Mouse (Mus musculus): Measurements from ENCODE around the gene Znrf3. TPM values are rescaled to one million over a fixed set of nuclear protein-coding genes. Genes with fewer than 3 reads are reported as not detected.

Znrf3 gene
- polyA plus RNA-seq, 1 experiment from 2014 or later = 7.3 TPM

DNA sequence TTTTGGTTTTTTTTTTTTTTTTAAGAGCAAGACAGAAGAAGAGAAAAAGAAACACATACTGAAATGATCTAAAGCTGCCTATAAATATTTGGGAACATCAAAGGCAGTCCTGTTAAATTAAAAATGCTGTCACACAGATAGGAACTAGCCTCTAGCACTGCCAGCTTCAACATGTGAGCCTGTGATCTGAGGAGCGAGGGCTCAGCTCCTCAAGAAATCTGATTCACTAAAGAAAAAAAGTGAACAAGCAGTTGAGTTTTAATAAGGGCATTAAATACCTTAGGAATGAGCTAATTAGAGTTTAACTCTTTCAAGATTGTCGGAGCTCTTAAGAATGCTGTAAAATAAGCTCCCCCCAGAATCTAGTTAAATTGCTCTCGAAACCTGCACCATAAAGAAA is 17.4 kb downstream of the Znrf3 start:
- H3K9me3 ChIP-seq (ENCODE audit: control insufficient read depth, low read length) = no peaks in the 10 kb centered on the region
- ATAC-seq = no peak
- H3K4me2 ChIP-seq (ENCODE audit: low read depth, low read length) = no peak overlapping the region
- H3K9ac ChIP-seq (ENCODE audit: low read depth, low read length) = no peak overlapping the region
- WGBS = 72% methylated on average over 3 of the region's 3 CpGs
- no peak overlapping the region for H3K27ac ChIP-seq (ENCODE audit: low read length)
- H3K27me3 ChIP-seq (replicated peaks; ENCODE audit: control insufficient read depth, insufficient read depth, low read length) = no peaks in the 10 kb centered on the region
- no peak overlapping the region for H3K4me3 ChIP-seq (ENCODE audit: low read length)
- H3K36me3 ChIP-seq (ENCODE audit: control insufficient read depth, insufficient read depth, low read length) = no peaks in the 10 kb centered on the region
- peaks cover 10% of the 10 kb centered on the region for H3K4me1 ChIP-seq (ENCODE audit: control insufficient read depth, insufficient read depth, low read length)

DNA sequence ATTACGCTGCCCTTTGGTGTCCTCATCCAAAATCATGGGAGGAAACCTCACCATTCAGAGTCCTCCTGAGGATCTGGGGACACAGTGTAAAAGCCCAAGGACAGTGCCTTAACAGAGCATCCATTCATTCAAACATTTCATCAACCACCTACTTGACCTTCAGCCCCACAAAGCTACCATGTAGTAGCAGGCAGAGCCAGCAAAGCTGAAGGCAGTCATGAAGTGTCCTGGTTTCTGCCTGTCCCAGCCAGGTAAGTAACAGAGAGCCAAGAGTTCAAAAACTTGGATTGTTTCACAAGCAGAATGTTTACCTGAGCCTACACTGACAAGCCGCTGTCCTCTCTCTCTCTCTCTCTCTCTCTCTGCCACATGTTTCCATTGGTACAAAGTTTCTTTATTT is 18.3 kb downstream of the Znrf3 start:
- Histone ChIP-seq H3K27ac (ENCODE audit: low read length) (no peak overlapping the region), H3K9ac (ENCODE audit: low read depth, low read length) (no peak overlapping the region), H3K4me2 (ENCODE audit: low read depth, low read length) (no peak overlapping the region), H3K27me3 (replicated peaks; ENCODE audit: control insufficient read depth, insufficient read depth, low read length) (no peaks in the 10 kb centered on the region), H3K4me1 (ENCODE audit: control insufficient read depth, insufficient read depth, low read length) (peaks cover 15% of the 10 kb centered on the region), H3K36me3 (ENCODE audit: control insufficient read depth, insufficient read depth, low read length) (no peaks in the 10 kb centered on the region), H3K9me3 (ENCODE audit: control insufficient read depth, low read length) (no peaks in the 10 kb centered on the region), H3K4me3 (ENCODE audit: low read length) (no peak overlapping the region)
- WGBS = 76% methylated on average over 2 of the region's 2 CpGs
- ATAC-seq = no peak; the same call in 1 of the 2 replicates

DNA sequence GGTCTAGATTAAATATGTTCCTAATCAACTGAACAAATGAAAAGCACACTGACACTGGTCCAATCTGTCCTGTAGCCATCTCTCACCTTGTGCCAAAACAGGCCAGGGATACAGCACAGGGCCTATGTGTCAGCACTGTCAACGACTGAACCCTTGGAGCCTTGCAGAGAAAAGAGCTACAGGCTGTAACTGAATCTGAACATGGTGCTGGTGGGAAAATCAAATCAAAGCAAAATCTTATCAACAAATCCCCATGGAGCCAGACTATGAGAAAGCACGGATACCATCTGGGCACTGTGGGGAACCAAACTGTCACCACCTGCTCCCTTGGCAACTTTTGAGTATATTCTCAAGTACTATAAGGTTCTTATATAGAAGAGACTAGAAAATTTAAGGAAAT is 19.5 kb downstream of the Znrf3 start:
- Histone ChIP-seq H3K27ac (ENCODE audit: low read length) (no peak overlapping the region), H3K4me2 (ENCODE audit: low read depth, low read length) (no peak overlapping the region), H3K4me3 (ENCODE audit: low read length) (no peak overlapping the region), H3K36me3 (ENCODE audit: control insufficient read depth, insufficient read depth, low read length) (no peaks in the 10 kb centered on the region), H3K9me3 (ENCODE audit: control insufficient read depth, low read length) (no peaks in the 10 kb centered on the region), H3K9ac (ENCODE audit: low read depth, low read length) (no peak overlapping the region), H3K27me3 (replicated peaks; ENCODE audit: control insufficient read depth, insufficient read depth, low read length) (no peaks in the 10 kb centered on the region), H3K4me1 (ENCODE audit: control insufficient read depth, insufficient read depth, low read length) (peaks cover 15% of the 10 kb centered on the region)
- no peak for ATAC-seq
- WGBS = 75% methylated on average over 2 of the region's 2 CpGs

DNA sequence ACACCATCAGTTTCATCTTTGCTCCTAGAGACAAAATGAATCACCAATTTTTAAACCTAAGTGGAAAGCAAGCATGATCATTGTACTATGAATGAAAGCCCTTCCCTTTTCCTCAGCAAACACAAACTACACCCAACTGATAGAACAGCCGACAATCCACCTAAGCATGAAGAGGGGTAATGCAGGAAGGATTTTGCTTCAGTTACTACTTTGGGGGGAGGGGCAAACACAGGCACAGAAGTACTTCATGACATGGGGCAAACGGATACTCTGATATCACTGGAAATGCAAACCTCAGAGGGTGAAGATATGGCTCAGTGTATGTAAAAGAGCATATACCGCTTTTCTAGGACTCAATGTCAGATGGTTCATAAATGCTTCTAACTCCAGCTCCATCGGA is 20.5 kb downstream of the Znrf3 start:
- no peak overlapping the region for H3K9ac ChIP-seq (ENCODE audit: low read depth, low read length)
- no peak overlapping the region for H3K27ac ChIP-seq (ENCODE audit: low read length)
- H3K4me3 ChIP-seq (ENCODE audit: low read length) = no peak overlapping the region
- H3K4me2 ChIP-seq (ENCODE audit: low read depth, low read length) = no peak overlapping the region
- H3K4me1 ChIP-seq (ENCODE audit: control insufficient read depth, insufficient read depth, low read length) = peaks cover 17% of the 10 kb centered on the region
- no peaks in the 10 kb centered on the region for H3K27me3 ChIP-seq (replicated peaks; ENCODE audit: control insufficient read depth, insufficient read depth, low read length)
- 63% methylated on average over 4 of the region's 4 CpGs for WGBS
- no peak for ATAC-seq
- no peaks in the 10 kb centered on the region for H3K9me3 ChIP-seq (ENCODE audit: control insufficient read depth, low read length)
- no peaks in the 10 kb centered on the region for H3K36me3 ChIP-seq (ENCODE audit: control insufficient read depth, insufficient read depth, low read length)

DNA sequence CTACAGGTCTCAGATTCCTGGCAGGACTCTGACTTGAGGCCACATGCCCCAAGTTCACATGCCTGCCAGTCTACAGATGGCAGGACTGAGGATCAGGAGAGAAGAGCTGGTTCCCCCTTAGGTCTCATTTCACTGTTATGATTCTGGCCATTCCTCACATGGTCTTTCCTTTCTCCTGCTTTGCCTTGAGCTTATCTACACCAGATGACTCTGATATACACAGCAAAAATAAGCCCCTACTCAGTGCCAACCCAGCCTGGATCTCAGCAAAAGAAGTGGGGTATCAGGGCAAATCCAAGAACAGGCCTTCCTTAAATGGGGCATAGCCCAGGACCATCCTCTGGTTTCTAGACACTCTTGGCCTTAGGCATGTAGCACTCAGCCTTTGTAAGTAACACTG is 21.6 kb downstream of the Znrf3 start:
- Histone ChIP-seq H3K36me3 (ENCODE audit: control insufficient read depth, insufficient read depth, low read length) (no peaks in the 10 kb centered on the region), H3K27me3 (replicated peaks; ENCODE audit: control insufficient read depth, insufficient read depth, low read length) (no peaks in the 10 kb centered on the region), H3K4me2 (ENCODE audit: low read depth, low read length) (no peak overlapping the region), H3K4me3 (ENCODE audit: low read length) (no peak overlapping the region), H3K27ac (ENCODE audit: low read length) (no peak overlapping the region), H3K9me3 (ENCODE audit: control insufficient read depth, low read length) (no peaks in the 10 kb centered on the region), H3K9ac (ENCODE audit: low read depth, low read length) (no peak overlapping the region), H3K4me1 (ENCODE audit: control insufficient read depth, insufficient read depth, low read length) (peaks cover 17% of the 10 kb centered on the region)
- ATAC-seq = no peak

DNA sequence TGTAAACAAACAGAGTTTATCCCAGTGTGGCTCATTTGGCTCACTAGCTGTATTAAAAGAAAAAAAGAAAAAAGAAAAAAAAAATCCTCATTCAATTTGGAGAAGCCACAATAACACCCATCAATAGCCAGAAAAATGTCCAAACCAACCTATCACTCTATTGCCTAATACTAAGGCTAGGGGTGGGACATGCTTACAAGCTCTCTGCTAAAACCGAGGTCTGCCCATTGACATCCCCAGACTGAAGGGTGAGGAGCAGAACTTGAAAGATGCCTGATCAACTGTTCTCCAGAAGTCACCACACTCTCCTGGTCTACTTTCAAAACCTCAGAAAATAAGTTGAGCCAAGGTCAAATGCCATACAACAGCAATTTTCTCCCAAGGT is 22.4 kb downstream of the Znrf3 start:
- no peak for ATAC-seq
- Histone ChIP-seq H3K9me3 (ENCODE audit: control insufficient read depth, low read length) (no peaks in the 10 kb centered on the region), H3K27me3 (replicated peaks; ENCODE audit: control insufficient read depth, insufficient read depth, low read length) (no peaks in the 10 kb centered on the region), H3K36me3 (ENCODE audit: control insufficient read depth, insufficient read depth, low read length) (no peaks in the 10 kb centered on the region), H3K9ac (ENCODE audit: low read depth, low read length) (no peak overlapping the region), H3K4me3 (ENCODE audit: low read length) (no peak overlapping the region), H3K27ac (ENCODE audit: low read length) (no peak overlapping the region), H3K4me2 (ENCODE audit: low read depth, low read length) (no peak overlapping the region), H3K4me1 (ENCODE audit: control insufficient read depth, insufficient read depth, low read length) (peaks cover 17% of the 10 kb centered on the region)
- 19% methylated on average over 1 of the region's 1 CpGs for WGBS

DNA sequence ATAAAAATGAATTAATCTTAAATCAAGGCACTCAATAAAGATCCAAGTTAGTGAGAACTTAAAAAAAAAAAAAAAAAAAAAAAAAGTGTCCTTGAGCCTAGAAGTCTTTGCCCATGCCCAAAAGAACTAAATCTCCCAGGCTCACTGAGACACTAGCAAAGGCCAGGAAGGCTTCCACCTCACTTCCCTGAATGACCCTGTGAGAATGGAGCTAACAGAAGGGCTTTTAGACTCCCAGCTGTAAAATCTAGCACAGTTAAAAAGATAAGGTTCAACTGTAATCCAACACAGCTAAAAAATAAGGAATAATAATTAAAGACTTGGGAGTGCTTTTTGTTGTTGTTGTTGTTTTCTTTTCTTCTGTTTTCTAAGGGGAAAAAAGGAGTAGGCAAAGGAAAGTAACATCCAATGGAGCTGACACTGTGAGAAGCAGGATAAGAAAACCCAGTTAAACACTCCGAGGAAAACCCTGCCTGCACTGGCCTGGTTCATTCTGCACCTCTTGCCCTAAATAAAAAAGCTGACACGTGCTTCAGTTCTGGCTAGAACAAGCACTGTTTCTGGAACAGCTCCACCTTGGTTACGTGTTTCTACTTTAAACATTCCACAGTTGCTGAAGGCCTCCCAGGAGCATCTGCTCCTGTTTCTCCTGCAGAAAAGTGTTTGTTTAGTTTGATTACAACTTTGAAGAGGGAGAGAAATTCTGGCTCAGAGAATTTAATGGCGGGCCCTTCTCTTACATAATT is 23.0 kb downstream of the Znrf3 start:
- Histone ChIP-seq H3K4me2 (ENCODE audit: low read depth, low read length) (no peak overlapping the region), H3K4me3 (ENCODE audit: low read length) (no peak overlapping the region), H3K27ac (ENCODE audit: low read length) (no peak overlapping the region), H3K27me3 (replicated peaks; ENCODE audit: control insufficient read depth, insufficient read depth, low read length) (no peaks in the 10 kb centered on the region), H3K4me1 (ENCODE audit: control insufficient read depth, insufficient read depth, low read length) (peaks cover 20% of the 10 kb centered on the region), H3K36me3 (ENCODE audit: control insufficient read depth, insufficient read depth, low read length) (no peaks in the 10 kb centered on the region), H3K9ac (ENCODE audit: low read depth, low read length) (no peak overlapping the region), H3K9me3 (ENCODE audit: control insufficient read depth, low read length) (no peaks in the 10 kb centered on the region)
- 13% methylated on average over 4 of the region's 4 CpGs for WGBS
- ATAC-seq = peak; percentile 55

DNA sequence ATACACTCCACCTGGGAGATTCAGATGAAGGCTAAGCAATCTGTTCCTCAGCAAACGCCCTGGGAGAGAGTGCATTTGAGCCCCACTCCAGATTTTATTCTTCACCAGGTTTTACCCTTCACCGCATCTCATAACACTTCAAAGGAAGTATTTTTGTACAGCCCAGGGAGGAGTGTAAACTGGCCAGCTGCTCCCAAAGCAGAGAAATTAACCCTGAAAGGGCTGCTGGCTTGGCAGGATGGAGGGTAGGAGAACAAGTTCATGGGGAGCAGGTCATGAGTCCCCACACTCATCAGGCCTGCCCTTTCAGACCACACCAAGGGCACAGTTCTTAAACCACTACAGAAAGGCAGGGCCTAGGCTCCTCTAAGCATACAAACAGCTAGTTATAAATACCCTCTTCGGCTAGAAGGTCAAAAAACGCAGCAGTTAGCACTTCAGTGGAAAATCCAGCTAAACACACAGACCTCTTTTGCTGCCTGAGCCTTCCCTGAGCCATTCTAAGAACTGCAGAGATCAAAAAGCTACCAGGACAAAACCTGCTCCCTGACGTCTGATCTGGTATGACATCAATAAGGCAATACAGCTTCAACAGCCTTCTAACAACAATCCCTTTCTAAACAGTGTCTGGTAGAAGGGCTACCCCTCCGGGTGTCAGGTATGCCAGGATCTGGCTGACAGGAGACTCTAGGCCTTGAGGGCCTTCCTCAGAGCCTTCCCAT is 28.9 kb downstream of the Znrf3 start:
- no peak overlapping the region for H3K4me3 ChIP-seq (ENCODE audit: low read length)
- H3K9ac ChIP-seq (ENCODE audit: low read depth, low read length) = peak overlapping the region; percentile 22; the same call in 1 of the 2 replicates
- no peak overlapping the region for H3K4me2 ChIP-seq (ENCODE audit: low read depth, low read length)
- peak overlapping the region; percentile 40 for H3K27ac ChIP-seq (ENCODE audit: low read length)
- H3K9me3 ChIP-seq (ENCODE audit: control insufficient read depth, low read length) = no peaks in the 10 kb centered on the region
- H3K36me3 ChIP-seq (ENCODE audit: control insufficient read depth, insufficient read depth, low read length) = no peaks in the 10 kb centered on the region
- H3K27me3 ChIP-seq (replicated peaks; ENCODE audit: control insufficient read depth, insufficient read depth, low read length) = no peaks in the 10 kb centered on the region
- peaks cover 48% of the 10 kb centered on the region for H3K4me1 ChIP-seq (ENCODE audit: control insufficient read depth, insufficient read depth, low read length)
- ATAC-seq = peak; percentile 63
- 5% methylated on average over 6 of the region's 6 CpGs for WGBS

DNA sequence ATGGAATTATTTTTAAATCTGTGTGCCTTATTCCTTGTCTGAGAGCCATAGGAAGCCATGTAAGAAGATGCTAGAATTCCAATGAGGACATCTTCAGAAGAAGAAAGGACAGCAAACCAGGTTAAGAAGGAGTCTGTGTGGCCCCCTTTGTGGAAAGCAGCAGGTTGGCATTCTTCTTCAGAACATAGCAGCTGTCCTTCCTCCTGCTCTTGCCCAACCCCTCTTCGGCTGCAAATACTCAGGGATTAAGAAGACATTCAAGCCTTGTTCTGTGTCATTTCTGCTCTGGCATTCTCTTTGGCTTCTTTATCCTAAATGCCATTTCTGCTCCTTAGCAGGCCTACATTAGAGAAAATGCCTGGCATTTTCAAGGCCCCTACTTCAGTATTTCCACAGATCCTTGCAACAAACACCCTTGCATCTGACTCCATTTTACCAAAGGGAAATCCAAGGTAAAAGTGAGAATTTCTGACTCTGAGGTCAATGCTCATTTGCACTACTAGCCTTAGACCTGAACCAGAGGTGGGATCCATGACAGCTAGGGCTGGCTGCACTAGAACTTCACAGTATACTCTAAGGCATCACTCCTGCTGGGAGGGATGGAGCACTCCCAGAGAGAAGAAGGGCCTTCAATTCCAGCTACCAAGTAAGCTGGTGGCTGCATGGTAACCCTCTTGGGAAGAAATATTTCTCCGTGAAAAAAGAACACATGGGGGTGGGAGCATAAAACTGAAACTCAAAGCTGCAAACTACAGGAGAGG is 29.6 kb downstream of the Znrf3 start:
- peaks cover 48% of the 10 kb centered on the region for H3K4me1 ChIP-seq (ENCODE audit: control insufficient read depth, insufficient read depth, low read length)
- H3K27me3 ChIP-seq (replicated peaks; ENCODE audit: control insufficient read depth, insufficient read depth, low read length) = no peaks in the 10 kb centered on the region
- no peak overlapping the region for H3K4me2 ChIP-seq (ENCODE audit: low read depth, low read length)
- ATAC-seq = 0 out of 2 replicates have a peak, but pooled peaks have one; percentile 3
- H3K4me3 ChIP-seq (ENCODE audit: low read length) = no peak overlapping the region
- H3K27ac ChIP-seq (ENCODE audit: low read length) = peak overlapping the region; percentile 40; the same call in 1 of the 2 replicates
- no peaks in the 10 kb centered on the region for H3K9me3 ChIP-seq (ENCODE audit: control insufficient read depth, low read length)
- no peak overlapping the region for H3K9ac ChIP-seq (ENCODE audit: low read depth, low read length)
- no peaks in the 10 kb centered on the region for H3K36me3 ChIP-seq (ENCODE audit: control insufficient read depth, insufficient read depth, low read length)
- WGBS = 30% methylated on average over 2 of the region's 2 CpGs

All from intestine, embryonic 16.5 days (tissue).